Mouse (Mus musculus): ENCODE measurements around the gene Fars2. TPM values are rescaled to one million over a fixed set of nuclear protein-coding genes. Genes with fewer than 3 reads are reported as not detected.

Fars2 gene
- polyA plus RNA-seq, 1 experiment from 2014 or later, result 22.3 TPM

- Histone ChIP-seq H3K4me1 (ENCODE audit: control insufficient read depth, insufficient read depth, low read length) (peaks cover 3% of the 10 kb centered on the region; the same call in 1 of the 2 replicates), H3K9ac (ENCODE audit: low read length) (no peak overlapping the region), H3K36me3 (ENCODE audit: control insufficient read depth, insufficient read depth, low read length) (no peaks in the 10 kb centered on the region), H3K9me3 (ENCODE audit: control insufficient read depth, low read length) (no peaks in the 10 kb centered on the region), H3K4me2 (ENCODE audit: low read depth) (no peak overlapping the region), H3K27ac (ENCODE audit: low read depth, low read length) (no peak overlapping the region), H3K4me3 (ENCODE audit: low read depth, low read length) (no peak overlapping the region), H3K27me3 (ENCODE audit: control insufficient read depth, insufficient read depth, low read length) (no peaks in the 10 kb centered on the region)
- 91% methylated on average over 5 of the region's 5 CpGs for WGBS
- no peak for ATAC-seq (ENCODE audit: insufficient read depth, low FRiP score, low TSS enrichment)
- no peak for DNase-seq (ENCODE audit: low spot score)
Observed at GRCm38 (mm10) chr13:36219506-36219905, 102.3 kb downstream of the Fars2 start.

DNA sequence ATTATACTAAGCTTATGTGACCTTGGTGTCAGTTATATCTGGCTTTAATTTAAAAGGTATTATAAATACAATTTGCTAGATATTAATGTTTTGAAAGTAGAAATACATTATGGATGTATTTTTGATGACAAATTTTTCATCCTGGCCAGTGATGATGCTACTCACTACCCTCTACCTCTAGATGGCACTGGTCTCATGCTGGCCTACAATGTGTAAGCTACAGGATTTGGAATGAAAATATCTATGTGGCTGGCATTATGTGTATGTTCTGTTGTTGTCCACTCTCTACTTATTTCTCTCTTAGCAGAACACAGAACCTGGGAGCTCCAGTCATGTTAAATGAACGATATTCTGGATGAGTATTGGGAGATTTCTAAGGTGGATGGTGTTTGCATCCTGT is 104.7 kb downstream of the Fars2 start:
- no peak overlapping the region for H3K9ac ChIP-seq (ENCODE audit: low read length)
- no peaks in the 10 kb centered on the region for H3K9me3 ChIP-seq (ENCODE audit: control insufficient read depth, low read length)
- H3K4me3 ChIP-seq (ENCODE audit: low read depth, low read length), result no peak overlapping the region
- H3K4me1 ChIP-seq (ENCODE audit: control insufficient read depth, insufficient read depth, low read length), result no peaks in the 10 kb centered on the region
- H3K27me3 ChIP-seq (ENCODE audit: control insufficient read depth, insufficient read depth, low read length), result no peaks in the 10 kb centered on the region
- DNase-seq (ENCODE audit: low spot score), result no peak
- H3K4me2 ChIP-seq (ENCODE audit: low read depth), result no peak overlapping the region
- ATAC-seq (ENCODE audit: insufficient read depth, low FRiP score, low TSS enrichment), result no peak
- H3K27ac ChIP-seq (ENCODE audit: low read depth, low read length), result no peak overlapping the region
- no peaks in the 10 kb centered on the region for H3K36me3 ChIP-seq (ENCODE audit: control insufficient read depth, insufficient read depth, low read length)
- WGBS, result 94% methylated on average over 1 of the region's 1 CpGs

GRCm38 (mm10) chr13:36222721-36223120 is 105.5 kb downstream of the Fars2 start:
- H3K4me2 ChIP-seq (ENCODE audit: low read depth), result no peak overlapping the region
- H3K27ac ChIP-seq (ENCODE audit: low read depth, low read length), result no peak overlapping the region
- H3K4me1 ChIP-seq (ENCODE audit: control insufficient read depth, insufficient read depth, low read length), result no peaks in the 10 kb centered on the region
- ATAC-seq (ENCODE audit: insufficient read depth, low FRiP score, low TSS enrichment), result no peak
- no peak overlapping the region for H3K9ac ChIP-seq (ENCODE audit: low read length)
- no peaks in the 10 kb centered on the region for H3K9me3 ChIP-seq (ENCODE audit: control insufficient read depth, low read length)
- H3K27me3 ChIP-seq (ENCODE audit: control insufficient read depth, insufficient read depth, low read length), result no peaks in the 10 kb centered on the region
- H3K4me3 ChIP-seq (ENCODE audit: low read depth, low read length), result no peak overlapping the region
- no peaks in the 10 kb centered on the region for H3K36me3 ChIP-seq (ENCODE audit: control insufficient read depth, insufficient read depth, low read length)
- no peak for DNase-seq (ENCODE audit: low spot score)

GRCm38 (mm10) chr13:36224431-36224830 is 107.2 kb downstream of the Fars2 start:
- H3K36me3 ChIP-seq (ENCODE audit: control insufficient read depth, insufficient read depth, low read length), result no peaks in the 10 kb centered on the region
- H3K27ac ChIP-seq (ENCODE audit: low read depth, low read length), result no peak overlapping the region
- H3K4me1 ChIP-seq (ENCODE audit: control insufficient read depth, insufficient read depth, low read length), result no peaks in the 10 kb centered on the region
- no peak overlapping the region for H3K4me3 ChIP-seq (ENCODE audit: low read depth, low read length)
- H3K9ac ChIP-seq (ENCODE audit: low read length), result no peak overlapping the region
- no peak overlapping the region for H3K4me2 ChIP-seq (ENCODE audit: low read depth)
- no peaks in the 10 kb centered on the region for H3K27me3 ChIP-seq (ENCODE audit: control insufficient read depth, insufficient read depth, low read length)
- no peak for DNase-seq (ENCODE audit: low spot score)
- no peaks in the 10 kb centered on the region for H3K9me3 ChIP-seq (ENCODE audit: control insufficient read depth, low read length)
- 80% methylated on average over 2 of the region's 2 CpGs for WGBS
- ATAC-seq (ENCODE audit: insufficient read depth, low FRiP score, low TSS enrichment), result no peak

- no peak overlapping the region for H3K27ac ChIP-seq (ENCODE audit: low read depth, low read length)
- H3K9ac ChIP-seq (ENCODE audit: low read length), result no peak overlapping the region
- H3K4me2 ChIP-seq (ENCODE audit: low read depth), result no peak overlapping the region
- WGBS, result 66% methylated on average over 1 of the region's 1 CpGs
- DNase-seq (ENCODE audit: low spot score) (no peak), ATAC-seq (ENCODE audit: insufficient read depth, low FRiP score, low TSS enrichment) (no peak)
- no peak overlapping the region for H3K4me3 ChIP-seq (ENCODE audit: low read depth, low read length)
- no peaks in the 10 kb centered on the region for H3K36me3 ChIP-seq (ENCODE audit: control insufficient read depth, insufficient read depth, low read length)
- no peaks in the 10 kb centered on the region for H3K4me1 ChIP-seq (ENCODE audit: control insufficient read depth, insufficient read depth, low read length)
- H3K27me3 ChIP-seq (ENCODE audit: control insufficient read depth, insufficient read depth, low read length), result no peaks in the 10 kb centered on the region
- H3K9me3 ChIP-seq (ENCODE audit: control insufficient read depth, low read length), result no peaks in the 10 kb centered on the region
Observed at GRCm38 (mm10) chr13:36242261-36242660, 125.0 kb downstream of the Fars2 start.

DNA sequence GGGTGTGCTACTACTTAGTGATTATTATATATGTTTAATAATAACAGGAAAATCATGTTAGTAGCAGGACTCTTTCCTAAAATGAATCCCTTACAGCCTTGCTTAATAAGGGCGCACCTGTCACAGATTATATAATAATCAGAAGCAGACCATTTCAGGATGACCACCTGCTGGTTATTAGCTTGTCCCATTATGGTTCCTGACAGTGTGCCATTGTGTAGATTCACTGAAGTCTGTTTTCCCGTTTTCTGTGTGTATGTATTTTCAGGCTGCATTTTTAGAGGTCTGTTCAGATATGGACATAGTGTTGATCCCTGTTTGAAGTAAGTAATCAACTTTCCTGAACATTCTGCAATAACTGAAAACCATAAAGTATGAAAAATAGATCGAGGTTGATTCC is 136.7 kb downstream of the Fars2 start:
- 58% methylated on average over 3 of the region's 3 CpGs for WGBS
- no peak for ATAC-seq (ENCODE audit: insufficient read depth, low FRiP score, low TSS enrichment)
- no peak overlapping the region for H3K4me3 ChIP-seq (ENCODE audit: low read depth, low read length)
- no peak overlapping the region for H3K27ac ChIP-seq (ENCODE audit: low read depth, low read length)
- DNase-seq (ENCODE audit: low spot score), result no peak
- H3K27me3 ChIP-seq (ENCODE audit: control insufficient read depth, insufficient read depth, low read length), result no peaks in the 10 kb centered on the region
- no peak overlapping the region for H3K9ac ChIP-seq (ENCODE audit: low read length)
- no peaks in the 10 kb centered on the region for H3K4me1 ChIP-seq (ENCODE audit: control insufficient read depth, insufficient read depth, low read length)
- H3K36me3 ChIP-seq (ENCODE audit: control insufficient read depth, insufficient read depth, low read length), result no peaks in the 10 kb centered on the region
- H3K9me3 ChIP-seq (ENCODE audit: control insufficient read depth, low read length), result no peaks in the 10 kb centered on the region
- H3K4me2 ChIP-seq (ENCODE audit: low read depth), result no peak overlapping the region

DNA sequence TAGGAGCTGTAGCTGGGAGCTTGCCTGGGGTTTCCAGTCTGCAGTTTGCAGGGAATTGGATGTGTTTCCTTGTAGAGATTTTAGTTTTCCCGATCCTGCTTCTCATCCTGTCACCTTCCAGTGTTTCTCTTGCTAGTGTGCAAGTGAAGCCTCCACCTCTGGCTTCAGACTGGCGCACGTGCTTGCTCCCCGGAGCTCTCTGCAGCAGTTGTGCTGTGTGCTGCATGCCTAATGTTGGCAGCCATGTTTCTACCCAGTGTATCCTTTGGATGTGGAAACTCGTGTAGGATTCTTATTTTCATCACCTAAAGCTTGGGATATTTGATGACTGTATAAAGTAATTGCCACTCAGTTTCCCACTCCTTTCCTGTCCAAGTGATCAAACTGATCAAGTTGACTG is 140.0 kb downstream of the Fars2 start:
- H3K4me1 ChIP-seq (ENCODE audit: control insufficient read depth, insufficient read depth, low read length), result no peaks in the 10 kb centered on the region
- ATAC-seq (ENCODE audit: insufficient read depth, low FRiP score, low TSS enrichment) (no peak), DNase-seq (ENCODE audit: low spot score) (no peak)
- no peaks in the 10 kb centered on the region for H3K27me3 ChIP-seq (ENCODE audit: control insufficient read depth, insufficient read depth, low read length)
- no peak overlapping the region for H3K4me3 ChIP-seq (ENCODE audit: low read depth, low read length)
- no peak overlapping the region for H3K4me2 ChIP-seq (ENCODE audit: low read depth)
- H3K27ac ChIP-seq (ENCODE audit: low read depth, low read length), result no peak overlapping the region
- H3K36me3 ChIP-seq (ENCODE audit: control insufficient read depth, insufficient read depth, low read length), result no peaks in the 10 kb centered on the region
- H3K9me3 ChIP-seq (ENCODE audit: control insufficient read depth, low read length), result no peaks in the 10 kb centered on the region
- 89% methylated on average over 5 of the region's 5 CpGs for WGBS
- no peak overlapping the region for H3K9ac ChIP-seq (ENCODE audit: low read length)

GRCm38 (mm10) chr13:36259754-36260153 is 142.5 kb downstream of the Fars2 start:
- 65% methylated on average over 1 of the region's 1 CpGs for WGBS
- no peak overlapping the region for H3K4me2 ChIP-seq (ENCODE audit: low read depth)
- DNase-seq (ENCODE audit: low spot score) (no peak), ATAC-seq (ENCODE audit: insufficient read depth, low FRiP score, low TSS enrichment) (no peak)
- no peaks in the 10 kb centered on the region for H3K36me3 ChIP-seq (ENCODE audit: control insufficient read depth, insufficient read depth, low read length)
- H3K27me3 ChIP-seq (ENCODE audit: control insufficient read depth, insufficient read depth, low read length), result no peaks in the 10 kb centered on the region
- no peak overlapping the region for H3K4me3 ChIP-seq (ENCODE audit: low read depth, low read length)
- no peak overlapping the region for H3K9ac ChIP-seq (ENCODE audit: low read length)
- H3K9me3 ChIP-seq (ENCODE audit: control insufficient read depth, low read length), result no peaks in the 10 kb centered on the region
- no peaks in the 10 kb centered on the region for H3K4me1 ChIP-seq (ENCODE audit: control insufficient read depth, insufficient read depth, low read length)
- no peak overlapping the region for H3K27ac ChIP-seq (ENCODE audit: low read depth, low read length)

DNA sequence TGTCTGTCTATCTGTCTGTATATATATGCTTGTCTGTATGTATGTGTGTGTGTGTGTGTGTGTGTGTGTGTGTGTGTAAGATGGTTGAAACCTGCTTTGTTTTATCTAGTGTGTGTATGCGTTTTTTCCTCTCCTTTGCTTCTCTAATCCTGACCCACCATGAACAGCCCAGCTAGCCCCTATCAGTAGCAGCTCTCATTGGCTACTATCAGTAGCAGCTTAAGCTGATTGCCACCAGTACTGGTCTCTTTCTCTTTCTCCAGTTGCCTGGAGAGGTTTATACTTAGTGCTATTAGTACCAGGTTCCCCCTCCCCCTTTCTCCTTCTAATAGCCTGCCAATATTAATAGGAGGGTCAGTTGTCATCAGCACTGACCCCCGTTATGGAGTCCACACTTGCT is 144.1 kb downstream of the Fars2 start:
- no peak overlapping the region for H3K27ac ChIP-seq (ENCODE audit: low read depth, low read length)
- H3K4me2 ChIP-seq (ENCODE audit: low read depth), result no peak overlapping the region
- ATAC-seq (ENCODE audit: insufficient read depth, low FRiP score, low TSS enrichment) (no peak), DNase-seq (ENCODE audit: low spot score) (no peak)
- H3K9me3 ChIP-seq (ENCODE audit: control insufficient read depth, low read length), result no peaks in the 10 kb centered on the region
- H3K4me1 ChIP-seq (ENCODE audit: control insufficient read depth, insufficient read depth, low read length), result no peaks in the 10 kb centered on the region
- no peaks in the 10 kb centered on the region for H3K36me3 ChIP-seq (ENCODE audit: control insufficient read depth, insufficient read depth, low read length)
- WGBS, result 75% methylated on average over 2 of the region's 2 CpGs
- no peaks in the 10 kb centered on the region for H3K27me3 ChIP-seq (ENCODE audit: control insufficient read depth, insufficient read depth, low read length)
- H3K4me3 ChIP-seq (ENCODE audit: low read depth, low read length), result no peak overlapping the region
- no peak overlapping the region for H3K9ac ChIP-seq (ENCODE audit: low read length)

Measured in neural tube, embryonic 11.5 days (tissue).